ENCODE assay signal across 8 mouse cellular contexts in genomic region chr5:92082821-92083401, GRCm38 (mm10). TPM values are rescaled to one million over a fixed set of nuclear protein-coding genes. Genes with fewer than 3 reads are reported as not detected.
DNase-seq lines count a peak whose midpoint lies in the region; ATAC-seq lines count a peak whose summit lies in the region.

No protein-coding gene starts in this region.

- peak overlapping the region; percentile 83 for H3K4me3 ChIP-seq in heart, embryonic 15.5 days
- peak overlapping the region; percentile 84 for H3K4me3 ChIP-seq in lung, embryonic 15.5 days

- no peaks in the 10 kb centered on the region for H3K9me3 ChIP-seq in heart, embryonic 15.5 days (replicated peaks)
- no peaks in the 10 kb centered on the region for H3K9me3 ChIP-seq in lung, embryonic 15.5 days

- WGBS in heart, embryonic 15.5 days: under 1% methylated on average over 55 of the region's 55 CpGs
- under 1% methylated on average over 54 of the region's 55 CpGs for WGBS in lung, embryonic 15.5 days

- peak overlapping the region; percentile 97 for H3K9ac ChIP-seq in heart, embryonic 15.5 days
- peak overlapping the region; percentile 93 for H3K9ac ChIP-seq in lung, embryonic 15.5 days

- peak overlapping the region; percentile 70 for H3K4me2 ChIP-seq in heart, embryonic 15.5 days
- peak overlapping the region; percentile 53 for H3K4me2 ChIP-seq in lung, embryonic 15.5 days

- ATAC-seq in erythroblast, adult 5-6 weeks (replicated peaks; ENCODE audit: low FRiP score, poor library complexity, severe bottlenecking): peak; percentile 37
- ATAC-seq in heart, embryonic 15.5 days (replicated peaks; ENCODE audit: insufficient number of reproducible peaks, insufficient read depth, low FRiP score, low read depth): peak; percentile 45
- peak; percentile 66 for ATAC-seq in lung, embryonic 15.5 days (ENCODE audit: borderline replicate concordance, extremely low read depth, low FRiP score, low TSS enrichment)

- peak overlapping the region; percentile 98 for H3K27ac ChIP-seq in heart, embryonic 15.5 days
- peak overlapping the region; percentile 98 for H3K27ac ChIP-seq in lung, embryonic 15.5 days

- peaks cover 34% of the 10 kb centered on the region for H3K4me1 ChIP-seq in heart, embryonic 15.5 days (replicated peaks)
- peaks cover 28% of the 10 kb centered on the region for H3K4me1 ChIP-seq in lung, embryonic 15.5 days

- no peaks in the 10 kb centered on the region for H3K36me3 ChIP-seq in heart, embryonic 15.5 days
- no peaks in the 10 kb centered on the region for H3K36me3 ChIP-seq in lung, embryonic 15.5 days

- H3K27me3 ChIP-seq in heart, embryonic 15.5 days: no peaks in the 10 kb centered on the region
- no peaks in the 10 kb centered on the region for H3K27me3 ChIP-seq in lung, embryonic 15.5 days

- peak; percentile 76 for DNase-seq in CD4-positive, CD25-positive, alpha-beta regulatory T cell, adult 2 months (ENCODE audit: low read depth, low spot score)
- DNase-seq in adrenal gland, adult 2 months: peak; percentile 85
- peak; percentile 72 to 84 for DNase-seq in kidney, postnatal 25 days
- DNase-seq in retina, adult 2 months (ENCODE audit: low read depth, low spot score): peak; percentile 50
- DNase-seq in thymus, postnatal 4 days: peak; percentile 85

RNA-seq across cellular contexts. Expression of gene G3bp2, which starts 0.6 kb away (rescaled TPM):
- 100 to 1,000 TPM; 142 to 168 TPM for total RNA-seq in adrenal gland, adult 2 months (2021)
- polyA plus RNA-seq in adrenal gland, adult 2 months (2012; rRNA removed): 9.7 and 12.5 TPM in 2 replicates
- total RNA-seq in erythroblast, adult 5-6 weeks (2015; ENCODE audit: low replicate concordance): 33.2 and 33.8 TPM in 2 replicates
- total RNA-seq in erythroblast, adult 5-6 weeks (2017; ENCODE audit: low replicate concordance): 35.0 and 43.8 TPM in 2 replicates
- 126 and 128 TPM in 2 replicates for polyA plus RNA-seq in heart, embryonic 15.5 days (2015; fragmentation: Nextera tagmentation; extraction: Ambion mirVana)
- polyA plus RNA-seq in lung, embryonic 15.5 days (2015; fragmentation: Nextera tagmentation; extraction: Ambion mirVana): 152 and 157 TPM in 2 replicates

RNA-seq across cellular contexts. Expression of gene Cdkl2, which starts 39.2 kb away (rescaled TPM):
- 1 to 10 TPM; 4.9 to 6.9 TPM for total RNA-seq in adrenal gland, adult 2 months (2021)
- polyA plus RNA-seq in adrenal gland, adult 2 months (2012; rRNA removed): 0.60 and 0.62 TPM in 2 replicates
- total RNA-seq in erythroblast, adult 5-6 weeks (2015; ENCODE audit: low replicate concordance): 0.21 TPM in 1 of 2 replicates, not detected in the other
- 0.14 and 0.68 TPM in 2 replicates for total RNA-seq in erythroblast, adult 5-6 weeks (2017; ENCODE audit: low replicate concordance)
- 0.94 and 2.0 TPM in 2 replicates for polyA plus RNA-seq in heart, embryonic 15.5 days (2015; fragmentation: Nextera tagmentation; extraction: Ambion mirVana)
- polyA plus RNA-seq in lung, embryonic 15.5 days (2015; fragmentation: Nextera tagmentation; extraction: Ambion mirVana): 2.1 and 2.7 TPM in 2 replicates

RNA-seq across cellular contexts. Expression of gene Uso1, which starts 54.8 kb away (rescaled TPM):
- 100 to 1,000 TPM in 1 of 2 experiments, 10 to 100 TPM in 1; 88.8 to 113 TPM for total RNA-seq in adrenal gland, adult 2 months (2021)
- 22.8 and 35.4 TPM in 2 replicates for polyA plus RNA-seq in adrenal gland, adult 2 months (2012; rRNA removed)
- total RNA-seq in erythroblast, adult 5-6 weeks (2015; ENCODE audit: low replicate concordance): 19.8 and 29.9 TPM in 2 replicates
- total RNA-seq in erythroblast, adult 5-6 weeks (2017; ENCODE audit: low replicate concordance): 20.4 and 34.8 TPM in 2 replicates
- 28.4 and 29.1 TPM in 2 replicates for polyA plus RNA-seq in heart, embryonic 15.5 days (2015; fragmentation: Nextera tagmentation; extraction: Ambion mirVana)
- 35.9 and 38.0 TPM in 2 replicates for polyA plus RNA-seq in lung, embryonic 15.5 days (2015; fragmentation: Nextera tagmentation; extraction: Ambion mirVana)

Comparison
In these comparisons a context has a peak if more than half of its experiments do, and no peak if none do; other contexts are left out.
1. Peak in every context shown above with its lines: DNase-seq, ATAC-seq, H3K4me3 ChIP-seq and H3K27ac ChIP-seq.